Mouse (Mus musculus): ENCODE data around the gene Cpm. TPM values are rescaled to one million over a fixed set of nuclear protein-coding genes. Genes with fewer than 3 reads are reported as not detected.

Gene Cpm
- polyA plus RNA-seq, 1 experiment from 2014 or later: 5.0 TPM

- H3K27me3 ChIP-seq (ENCODE audit: control insufficient read depth, insufficient read depth, low read length): no peaks in the 10 kb centered on the region
- H3K36me3 ChIP-seq (ENCODE audit: control insufficient read depth, insufficient read depth, low read length): no peaks in the 10 kb centered on the region
- ATAC-seq (replicated peaks; ENCODE audit: low FRiP score): no peak
- DNase-seq (ENCODE audit: low spot score): no peak
- H3K9ac ChIP-seq (ENCODE audit: low read length): no peak overlapping the region
- no peak overlapping the region for H3K4me3 ChIP-seq (ENCODE audit: low read depth, low read length)
- H3K27ac ChIP-seq (ENCODE audit: low read depth, low read length): no peak overlapping the region
- H3K4me2 ChIP-seq (ENCODE audit: low read depth, low read length, severe bottlenecking): no peak overlapping the region
- no peaks in the 10 kb centered on the region for H3K9me3 ChIP-seq (ENCODE audit: control insufficient read depth, low read length)
- no peaks in the 10 kb centered on the region for H3K4me1 ChIP-seq (replicated peaks; ENCODE audit: control insufficient read depth, insufficient read depth, low read length)
- WGBS: 89% methylated on average over 7 of the region's 7 CpGs
Measured at GRCm38 (mm10) chr10:117608988-117609809, 20.1 kb upstream of the Cpm start.

- H3K9me3 ChIP-seq (ENCODE audit: control insufficient read depth, low read length): no peaks in the 10 kb centered on the region
- H3K4me1 ChIP-seq (replicated peaks; ENCODE audit: control insufficient read depth, insufficient read depth, low read length): no peaks in the 10 kb centered on the region
- 85% methylated on average over 6 of the region's 6 CpGs for WGBS
- no peak overlapping the region for H3K4me2 ChIP-seq (ENCODE audit: low read depth, low read length, severe bottlenecking)
- DNase-seq (ENCODE audit: low spot score): no peak
- no peak for ATAC-seq (replicated peaks; ENCODE audit: low FRiP score)
- no peak overlapping the region for H3K9ac ChIP-seq (ENCODE audit: low read length)
- no peak overlapping the region for H3K4me3 ChIP-seq (ENCODE audit: low read depth, low read length)
- no peaks in the 10 kb centered on the region for H3K36me3 ChIP-seq (ENCODE audit: control insufficient read depth, insufficient read depth, low read length)
- no peak overlapping the region for H3K27ac ChIP-seq (ENCODE audit: low read depth, low read length)
- H3K27me3 ChIP-seq (ENCODE audit: control insufficient read depth, insufficient read depth, low read length): no peaks in the 10 kb centered on the region
Measured at GRCm38 (mm10) chr10:117609810-117610090, 19.6 kb upstream of the Cpm start.

DNA sequence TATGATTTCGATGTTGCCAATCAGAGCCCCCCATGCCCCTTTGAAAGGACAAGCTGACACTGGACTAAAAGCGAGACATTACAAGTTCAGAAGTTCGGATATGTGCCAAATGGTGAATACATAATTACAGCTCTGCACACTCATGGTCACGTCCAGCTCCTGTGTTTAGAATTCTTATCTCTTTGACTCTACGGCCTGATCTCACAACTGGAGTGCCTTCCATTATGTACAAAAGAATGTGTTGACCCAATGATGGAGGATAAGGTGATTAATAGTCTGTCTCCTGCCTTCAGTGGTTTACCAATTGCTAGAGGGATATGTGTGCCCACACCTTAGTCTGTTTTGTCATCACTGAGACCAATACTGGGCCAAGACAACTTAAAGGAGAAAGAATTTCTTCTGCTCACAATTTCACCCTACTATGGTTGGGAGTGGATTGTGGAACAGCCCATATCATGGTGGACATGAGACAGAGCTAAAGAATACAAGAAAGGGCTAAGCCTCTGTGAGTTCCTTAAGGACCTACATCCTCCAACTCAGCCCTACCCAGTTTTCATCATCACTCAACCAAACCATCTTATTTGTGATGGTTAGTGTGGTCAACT is 19.0 kb upstream of the Cpm start:
- H3K9me3 ChIP-seq (ENCODE audit: control insufficient read depth, low read length): no peaks in the 10 kb centered on the region
- H3K4me3 ChIP-seq (ENCODE audit: low read depth, low read length): no peak overlapping the region
- no peak overlapping the region for H3K27ac ChIP-seq (ENCODE audit: low read depth, low read length)
- DNase-seq (ENCODE audit: low spot score): no peak
- H3K4me2 ChIP-seq (ENCODE audit: low read depth, low read length, severe bottlenecking): no peak overlapping the region
- 92% methylated on average over 5 of the region's 5 CpGs for WGBS
- ATAC-seq (replicated peaks; ENCODE audit: low FRiP score): no peak
- H3K9ac ChIP-seq (ENCODE audit: low read length): no peak overlapping the region
- no peaks in the 10 kb centered on the region for H3K27me3 ChIP-seq (ENCODE audit: control insufficient read depth, insufficient read depth, low read length)
- no peaks in the 10 kb centered on the region for H3K36me3 ChIP-seq (ENCODE audit: control insufficient read depth, insufficient read depth, low read length)
- no peaks in the 10 kb centered on the region for H3K4me1 ChIP-seq (replicated peaks; ENCODE audit: control insufficient read depth, insufficient read depth, low read length)

DNA sequence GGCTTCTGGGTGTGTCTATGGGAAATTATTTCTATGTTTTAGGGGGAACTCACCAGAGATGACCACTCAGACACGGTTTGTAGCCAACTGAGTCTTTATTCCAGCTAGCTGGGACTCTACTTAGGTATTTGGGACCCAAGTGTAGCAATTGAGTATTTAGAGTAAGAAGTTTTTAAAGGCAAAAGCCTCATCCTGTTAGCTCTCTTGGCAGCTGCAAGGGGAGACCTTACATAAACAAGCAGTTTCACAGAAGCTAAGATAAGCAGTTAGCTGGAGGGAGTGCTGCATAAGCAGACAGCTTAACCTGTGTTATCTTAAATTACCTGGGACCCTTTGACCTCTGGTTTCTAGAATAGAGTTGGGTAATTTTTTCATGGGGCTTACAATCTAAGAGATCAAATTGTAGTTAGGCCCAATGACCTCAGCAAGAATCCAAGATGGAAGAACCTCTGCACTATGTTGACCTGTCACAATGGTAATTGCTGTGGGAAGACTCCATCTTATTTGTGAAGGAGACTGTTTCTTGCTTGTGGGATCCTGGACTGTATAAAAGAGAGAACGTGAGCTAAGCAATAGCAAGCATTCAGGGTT is 18.4 kb upstream of the Cpm start:
- no peak overlapping the region for H3K9ac ChIP-seq (ENCODE audit: low read length)
- H3K4me3 ChIP-seq (ENCODE audit: low read depth, low read length): no peak overlapping the region
- H3K36me3 ChIP-seq (ENCODE audit: control insufficient read depth, insufficient read depth, low read length): no peaks in the 10 kb centered on the region
- no peak overlapping the region for H3K27ac ChIP-seq (ENCODE audit: low read depth, low read length)
- H3K4me2 ChIP-seq (ENCODE audit: low read depth, low read length, severe bottlenecking): no peak overlapping the region
- WGBS: 87% methylated on average over 2 of the region's 2 CpGs
- H3K4me1 ChIP-seq (replicated peaks; ENCODE audit: control insufficient read depth, insufficient read depth, low read length): no peaks in the 10 kb centered on the region
- DNase-seq (ENCODE audit: low spot score) (no peak), ATAC-seq (replicated peaks; ENCODE audit: low FRiP score) (no peak)
- no peaks in the 10 kb centered on the region for H3K9me3 ChIP-seq (ENCODE audit: control insufficient read depth, low read length)
- no peaks in the 10 kb centered on the region for H3K27me3 ChIP-seq (ENCODE audit: control insufficient read depth, insufficient read depth, low read length)

DNA sequence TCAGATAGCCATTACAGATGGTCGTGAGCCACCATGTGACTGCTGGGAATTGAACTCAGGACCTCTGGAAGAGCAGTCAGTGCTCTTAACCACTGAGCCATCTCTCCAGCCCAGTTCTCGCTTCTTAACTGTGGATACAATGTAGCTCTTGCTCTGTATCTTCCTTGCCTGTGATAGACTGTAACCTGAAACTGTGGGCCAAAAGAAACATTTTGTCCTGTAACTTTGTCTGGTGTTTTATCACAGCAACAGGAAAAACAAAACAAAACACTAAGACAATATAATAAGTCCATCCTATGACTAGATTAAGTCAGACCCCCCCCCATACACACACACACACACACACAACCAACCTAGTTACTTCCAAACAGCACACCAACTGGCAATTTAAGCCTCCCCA is 17.8 kb upstream of the Cpm start:
- H3K9ac ChIP-seq (ENCODE audit: low read length): no peak overlapping the region
- H3K4me2 ChIP-seq (ENCODE audit: low read depth, low read length, severe bottlenecking): no peak overlapping the region
- H3K9me3 ChIP-seq (ENCODE audit: control insufficient read depth, low read length): no peaks in the 10 kb centered on the region
- DNase-seq (ENCODE audit: low spot score) (no peak), ATAC-seq (replicated peaks; ENCODE audit: low FRiP score) (no peak)
- 83% methylated on average over 2 of the region's 2 CpGs for WGBS
- H3K4me1 ChIP-seq (replicated peaks; ENCODE audit: control insufficient read depth, insufficient read depth, low read length): no peaks in the 10 kb centered on the region
- H3K36me3 ChIP-seq (ENCODE audit: control insufficient read depth, insufficient read depth, low read length): no peaks in the 10 kb centered on the region
- no peak overlapping the region for H3K27ac ChIP-seq (ENCODE audit: low read depth, low read length)
- no peak overlapping the region for H3K4me3 ChIP-seq (ENCODE audit: low read depth, low read length)
- no peaks in the 10 kb centered on the region for H3K27me3 ChIP-seq (ENCODE audit: control insufficient read depth, insufficient read depth, low read length)

DNA sequence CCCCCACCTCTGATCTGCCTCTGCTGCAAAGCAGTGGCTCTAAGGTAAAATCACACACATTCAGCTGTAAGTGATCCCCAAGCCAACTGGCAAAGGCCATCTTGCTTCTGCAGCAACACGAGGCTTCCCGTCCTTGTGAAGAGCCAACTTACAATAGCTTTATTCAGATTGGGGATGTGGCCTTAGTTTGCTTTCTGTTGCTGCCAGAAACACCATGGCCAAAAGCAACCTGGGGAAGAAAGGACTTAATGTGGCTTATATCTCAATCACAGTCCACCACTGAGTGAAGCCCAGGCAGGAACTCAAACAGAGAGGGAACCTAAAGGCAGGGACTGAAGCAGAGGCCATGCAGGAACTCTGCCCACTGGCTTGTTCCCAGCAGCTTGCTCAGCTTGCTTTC is 17.3 kb upstream of the Cpm start:
- no peak overlapping the region for H3K4me3 ChIP-seq (ENCODE audit: low read depth, low read length)
- no peak for DNase-seq (ENCODE audit: low spot score)
- H3K27me3 ChIP-seq (ENCODE audit: control insufficient read depth, insufficient read depth, low read length): no peaks in the 10 kb centered on the region
- 79% methylated on average over 2 of the region's 2 CpGs for WGBS
- H3K27ac ChIP-seq (ENCODE audit: low read depth, low read length): no peak overlapping the region
- no peaks in the 10 kb centered on the region for H3K9me3 ChIP-seq (ENCODE audit: control insufficient read depth, low read length)
- no peak overlapping the region for H3K9ac ChIP-seq (ENCODE audit: low read length)
- H3K36me3 ChIP-seq (ENCODE audit: control insufficient read depth, insufficient read depth, low read length): no peaks in the 10 kb centered on the region
- no peak for ATAC-seq (replicated peaks; ENCODE audit: low FRiP score)
- no peaks in the 10 kb centered on the region for H3K4me1 ChIP-seq (replicated peaks; ENCODE audit: control insufficient read depth, insufficient read depth, low read length)
- no peak overlapping the region for H3K4me2 ChIP-seq (ENCODE audit: low read depth, low read length, severe bottlenecking)

- 77% methylated on average over 8 of the region's 8 CpGs for WGBS
Measured at GRCm38 (mm10) chr10:117612621-117613584, 16.4 kb upstream of the Cpm start.

DNA sequence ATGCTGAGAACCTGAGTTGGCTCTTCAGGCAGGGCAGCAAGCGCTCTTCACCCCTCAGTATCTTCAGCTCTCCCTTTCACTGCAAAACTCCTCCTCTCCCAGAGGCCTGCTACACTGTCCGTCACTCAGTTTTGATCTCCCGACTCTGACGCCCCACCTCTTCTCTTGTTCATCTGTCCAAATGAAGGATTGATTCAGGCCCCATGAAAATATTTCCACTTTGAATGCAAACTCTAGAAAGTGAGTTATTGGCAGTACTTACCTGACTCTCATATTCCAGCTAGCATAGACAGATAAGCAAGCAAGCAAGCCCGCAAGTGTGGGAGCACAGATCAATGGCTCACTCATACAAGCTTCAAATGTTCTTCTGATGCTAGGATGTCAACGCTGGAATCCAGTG is 15.3 kb upstream of the Cpm start:
- Histone ChIP-seq H3K4me2 (ENCODE audit: low read depth, low read length, severe bottlenecking) (no peak overlapping the region), H3K9ac (ENCODE audit: low read length) (no peak overlapping the region), H3K36me3 (ENCODE audit: control insufficient read depth, insufficient read depth, low read length) (no peaks in the 10 kb centered on the region), H3K4me3 (ENCODE audit: low read depth, low read length) (no peak overlapping the region), H3K4me1 (replicated peaks; ENCODE audit: control insufficient read depth, insufficient read depth, low read length) (no peaks in the 10 kb centered on the region), H3K9me3 (ENCODE audit: control insufficient read depth, low read length) (no peaks in the 10 kb centered on the region), H3K27me3 (ENCODE audit: control insufficient read depth, insufficient read depth, low read length) (no peaks in the 10 kb centered on the region), H3K27ac (ENCODE audit: low read depth, low read length) (no peak overlapping the region)
- WGBS: 80% methylated on average over 6 of the region's 6 CpGs
- ATAC-seq (replicated peaks; ENCODE audit: low FRiP score) (no peak), DNase-seq (ENCODE audit: low spot score) (no peak)

More at GRCm38 (mm10) chr10:117612621-117613584, 16.4 kb upstream of the Cpm start:
- DNase-seq (ENCODE audit: low spot score): no peak
- Histone ChIP-seq H3K4me1 (replicated peaks; ENCODE audit: control insufficient read depth, insufficient read depth, low read length) (no peaks in the 10 kb centered on the region), H3K27me3 (ENCODE audit: control insufficient read depth, insufficient read depth, low read length) (no peaks in the 10 kb centered on the region), H3K9ac (ENCODE audit: low read length) (no peak overlapping the region), H3K4me3 (ENCODE audit: low read depth, low read length) (no peak overlapping the region), H3K27ac (ENCODE audit: low read depth, low read length) (no peak overlapping the region), H3K4me2 (ENCODE audit: low read depth, low read length, severe bottlenecking) (no peak overlapping the region), H3K9me3 (ENCODE audit: control insufficient read depth, low read length) (no peaks in the 10 kb centered on the region), H3K36me3 (ENCODE audit: control insufficient read depth, insufficient read depth, low read length) (no peaks in the 10 kb centered on the region)
- no peak for ATAC-seq (replicated peaks; ENCODE audit: low FRiP score)
